Mouse (Mus musculus) lung, postnatal 10 days (tissue): Measurements from ENCODE around the gene Crebzf.
A peak's percentile ranks its signal among the peaks of the same experiment; 100 is the strongest.

Source experiments
- DNase-seq: peaks from one replicate; pipeline ENCODE4 v3.0.0; 2021

The Crebzf gene

GRCm38 (mm10) chr7:90442518-90443080 lies at the start of gene Crebzf:
Gene Crebzf (plus strand): TSS chr7:90442729.
- DNase-seq, result peak; percentile 99

GRCm38 (mm10) chr7:90395073-90395472 lies 47.5 kb upstream of the Crebzf start:
- no peak for DNase-seq

GRCm38 (mm10) chr7:90395928-90396327 lies 46.6 kb upstream of the Crebzf start:
- DNase-seq, result no peak

GRCm38 (mm10) chr7:90409934-90410333 lies 32.6 kb upstream of the Crebzf start:
- DNase-seq, result peak; percentile 80

- peak; percentile 92 for DNase-seq
Observed at GRCm38 (mm10) chr7:90426020-90427001, 16.2 kb upstream of the Crebzf start, which contains the start of gene Ccdc89. Gene Ccdc89 (plus strand): TSS chr7:90426577.

GRCm38 (mm10) chr7:90427006-90427405 lies 15.5 kb upstream of the Crebzf start:
- peak; percentile 21 for DNase-seq

GRCm38 (mm10) chr7:90432221-90432620 lies 10.3 kb upstream of the Crebzf start:
- no peak for DNase-seq

GRCm38 (mm10) chr7:90440044-90440443 lies 2.5 kb upstream of the Crebzf start:
- DNase-seq, result no peak

- no peak for DNase-seq
Observed at GRCm38 (mm10) chr7:90442070-90442469, 459 bp upstream of the Crebzf start.

- DNase-seq, result peak; percentile 79
Observed at GRCm38 (mm10) chr7:90443101-90444091, 867 bp downstream of the Crebzf start.

GRCm38 (mm10) chr7:90444206-90444605 lies 1.7 kb downstream of the Crebzf start:
- DNase-seq, result no peak

- DNase-seq, result no peak
Observed at GRCm38 (mm10) chr7:90456149-90456844, 13.8 kb downstream of the Crebzf start.

- peak; percentile 92 for DNase-seq
Observed at GRCm38 (mm10) chr7:90456845-90457468, 14.4 kb downstream of the Crebzf start, which contains the start of gene Tmem126a. Gene Tmem126a (minus strand): TSS chr7:90457229.

- DNase-seq, result peak; percentile 32
Observed at GRCm38 (mm10) chr7:90457517-90457916, 15.0 kb downstream of the Crebzf start.

GRCm38 (mm10) chr7:90460330-90460729 lies 17.8 kb downstream of the Crebzf start:
- DNase-seq, result no peak

- DNase-seq, result peak; percentile 59
Observed at GRCm38 (mm10) chr7:90460930-90461329, 18.4 kb downstream of the Crebzf start.

- DNase-seq, result no peak
Observed at GRCm38 (mm10) chr7:90461441-90461840, 18.9 kb downstream of the Crebzf start.

- no peak for DNase-seq
Observed at GRCm38 (mm10) chr7:90473511-90473910, 31.0 kb downstream of the Crebzf start.

GRCm38 (mm10) chr7:90475793-90476312 lies 33.3 kb downstream of the Crebzf start, which contains the start of gene Tmem126b:
Gene Tmem126b (minus strand): TSS chr7:90476001.
- peak; percentile 100 for DNase-seq

- no peak for DNase-seq
Observed at GRCm38 (mm10) chr7:90476313-90477245, 34.0 kb downstream of the Crebzf start, which contains the start of gene Dlg2. Gene Dlg2 (plus strand): TSS chr7:90476672.
